Mouse (Mus musculus) kidney, postnatal 0 days (tissue): Measurements from ENCODE around the gene Ppp2r2c. TPM values are rescaled to one million over a fixed set of nuclear protein-coding genes. Genes with fewer than 3 reads are reported as not detected.

ENCODE experiments used
- ATAC-seq: fragments of 200-750 bp; cut with Nextera tagmentation; replicated peaks from 2 replicates; pipeline ENCODE4 v1.8.0; 2017; ENCODE audit warnings: low read depth, moderate number of reproducible peaks, moderate TSS enrichment, moderate library complexity; ENCODE audit not compliant: low FRiP score
- DNase-seq: peaks from one replicate; pipeline ENCODE4 v3.0.0-alpha.2; 2016; ENCODE audit warnings: low spot score
- H3K27ac ChIP-seq: fragments of 300-500 bp; sonication (generic); 2 replicates; pipeline ENCODE4 v1.5.1; 2014; ENCODE audit warnings: mild to moderate bottlenecking
- H3K27me3 ChIP-seq: fragments of 300-500 bp; sonication (generic); 2 replicates; pipeline ENCODE4 v1.6.1; 2014; ENCODE audit warnings: low read length, mixed read lengths; ENCODE audit not compliant: insufficient read depth
- H3K36me3 ChIP-seq: fragments of 300-500 bp; sonication (generic); 2 replicates; pipeline ENCODE4 v1.6.1; 2014; ENCODE audit warnings: low read length, mixed read lengths; ENCODE audit not compliant: insufficient read depth
- H3K4me1 ChIP-seq: fragments of 300-500 bp; sonication (generic); replicated peaks from 2 replicates; pipeline ENCODE4 v1.6.1; 2014; ENCODE audit warnings: antibody characterized with exemption, low read length, mixed read lengths; ENCODE audit not compliant: insufficient read depth
- H3K4me2 ChIP-seq: fragments of 300-500 bp; sonication (generic); 2 replicates; pipeline ENCODE4 v1.6.1; 2014; ENCODE audit warnings: mild to moderate bottlenecking, low read length, moderate library complexity, mixed read lengths
- H3K4me3 ChIP-seq: fragments of 300-500 bp; sonication (generic); replicated peaks from 2 replicates; pipeline ENCODE4 v1.5.1; 2014; ENCODE audit warnings: low read depth, low read length
- H3K9ac ChIP-seq: fragments of 300-500 bp; sonication (generic); 2 replicates; pipeline ENCODE4 v1.6.1; 2014; ENCODE audit warnings: low read depth, low read length
- H3K9me3 ChIP-seq: fragments of 300-500 bp; sonication (generic); replicated peaks from 2 replicates; pipeline ENCODE4 v1.6.1; 2016; ENCODE audit warnings: low read length, inconsistent platforms, mixed read lengths
- CTCF ChIP-seq: IDR thresholded peaks from 2 replicates; pipeline ENCODE4 v1.5.1; 2016; ENCODE audit warnings: antibody characterized with exemption, low read depth, mild to moderate bottlenecking, moderate library complexity
- WGBS: fragments of 180-500 bp; shearing (Covaris S2); extraction: QIAGEN DNeasy Blood & Tissue Kit; methylation state at CpG from one replicate; pipeline ENCODE4 v1.1.7; 2014; 5-methylcytosine and 5-hydroxymethylcytosine counted together
- polyA plus RNA-seq: library from polyadenylated mRNA; unstranded; fragments of >200 nt; fragmentation: Nextera tagmentation; extraction: Ambion mirVana; gene quantifications from 2 replicates; pipeline ENCODE4 v1.2.1, GENCODE M21; 2015

Ppp2r2c gene
- polyA plus RNA-seq, 1 experiment from 2014 or later = 0.11 TPM

- Histone ChIP-seq H3K4me3 (no peak overlapping the region), H3K27me3 (no peaks in the 10 kb centered on the region), H3K4me2 (no peak overlapping the region), H3K4me1 (no peaks in the 10 kb centered on the region), H3K36me3 (no peaks in the 10 kb centered on the region), H3K9ac (no peak overlapping the region), H3K9me3 (no peaks in the 10 kb centered on the region), H3K27ac (no peak overlapping the region)
- 46% methylated on average over 2 of the region's 2 CpGs for WGBS
- ATAC-seq = no peak
- peak; percentile 61 for TF ChIP-seq CTCF
- no peak for DNase-seq
Observed at GRCm38 (mm10) chr5:36950871-36951270, 82.6 kb downstream of the Ppp2r2c start.

GRCm38 (mm10) chr5:36952311-36952710, 84.0 kb downstream of the Ppp2r2c start:
- no peak overlapping the region for H3K4me2 ChIP-seq
- no peaks in the 10 kb centered on the region for H3K9me3 ChIP-seq
- H3K36me3 ChIP-seq = no peaks in the 10 kb centered on the region
- WGBS = 85% methylated on average over 15 of the region's 15 CpGs
- TF ChIP-seq CTCF = no peak
- no peak overlapping the region for H3K4me3 ChIP-seq
- no peaks in the 10 kb centered on the region for H3K27me3 ChIP-seq
- ATAC-seq = no peak
- H3K4me1 ChIP-seq = no peaks in the 10 kb centered on the region
- no peak for DNase-seq
- no peak overlapping the region for H3K27ac ChIP-seq
- no peak overlapping the region for H3K9ac ChIP-seq

- peak; percentile 27 for DNase-seq
- no peak for ATAC-seq
- peak; percentile 60 for TF ChIP-seq CTCF
- H3K9me3 ChIP-seq = no peaks in the 10 kb centered on the region
- H3K36me3 ChIP-seq = no peaks in the 10 kb centered on the region
- no peaks in the 10 kb centered on the region for H3K27me3 ChIP-seq
- H3K9ac ChIP-seq = no peak overlapping the region
- no peak overlapping the region for H3K4me3 ChIP-seq
- no peak overlapping the region for H3K4me2 ChIP-seq
- no peak overlapping the region for H3K27ac ChIP-seq
- H3K4me1 ChIP-seq = no peaks in the 10 kb centered on the region
- 6% methylated on average over 4 of the region's 4 CpGs for WGBS
Observed at GRCm38 (mm10) chr5:36955366-36955765, 87.1 kb downstream of the Ppp2r2c start.

- DNase-seq (peak; percentile 50), ATAC-seq (no peak; the same call in 1 of the 2 replicates)
- peak; percentile 83 for TF ChIP-seq CTCF
- no peak overlapping the region for H3K4me3 ChIP-seq
- H3K27me3 ChIP-seq = no peaks in the 10 kb centered on the region
- no peaks in the 10 kb centered on the region for H3K36me3 ChIP-seq
- H3K27ac ChIP-seq = no peak overlapping the region
- H3K9me3 ChIP-seq = no peaks in the 10 kb centered on the region
- no peak overlapping the region for H3K9ac ChIP-seq
- no peak overlapping the region for H3K4me2 ChIP-seq
- 32% methylated on average over 5 of the region's 5 CpGs for WGBS
- H3K4me1 ChIP-seq = no peaks in the 10 kb centered on the region
Observed at GRCm38 (mm10) chr5:36958837-36959236, 90.5 kb downstream of the Ppp2r2c start.

GRCm38 (mm10) chr5:36960501-36960900, 92.2 kb downstream of the Ppp2r2c start:
- no peak for TF ChIP-seq CTCF
- H3K4me1 ChIP-seq = no peaks in the 10 kb centered on the region
- H3K27ac ChIP-seq = no peak overlapping the region
- H3K9me3 ChIP-seq = no peaks in the 10 kb centered on the region
- WGBS = 46% methylated on average over 5 of the region's 5 CpGs
- no peak for DNase-seq
- H3K9ac ChIP-seq = no peak overlapping the region
- no peak overlapping the region for H3K4me2 ChIP-seq
- H3K27me3 ChIP-seq = no peaks in the 10 kb centered on the region
- H3K4me3 ChIP-seq = no peak overlapping the region
- H3K36me3 ChIP-seq = no peaks in the 10 kb centered on the region
- ATAC-seq = no peak

GRCm38 (mm10) chr5:36971587-36971986, 103.3 kb downstream of the Ppp2r2c start:
- Histone ChIP-seq H3K27me3 (no peaks in the 10 kb centered on the region), H3K4me3 (no peak overlapping the region), H3K4me1 (no peaks in the 10 kb centered on the region), H3K27ac (no peak overlapping the region), H3K36me3 (peaks cover 37% of the 10 kb centered on the region), H3K9ac (no peak overlapping the region), H3K9me3 (no peaks in the 10 kb centered on the region), H3K4me2 (no peak overlapping the region)
- no peak for TF ChIP-seq CTCF
- WGBS = 87% methylated on average over 8 of the region's 8 CpGs
- DNase-seq (no peak), ATAC-seq (no peak)

- no peak overlapping the region for H3K9ac ChIP-seq
- no peak overlapping the region for H3K4me3 ChIP-seq
- no peak for TF ChIP-seq CTCF
- WGBS = 46% methylated on average over 13 of the region's 13 CpGs
- H3K27ac ChIP-seq = no peak overlapping the region
- H3K27me3 ChIP-seq = no peaks in the 10 kb centered on the region
- DNase-seq (no peak), ATAC-seq (no peak)
- H3K4me1 ChIP-seq = peaks cover 4% of the 10 kb centered on the region; the same call in 1 of the 2 replicates
- H3K4me2 ChIP-seq = no peak overlapping the region
- peaks cover 22% of the 10 kb centered on the region for H3K36me3 ChIP-seq
- no peaks in the 10 kb centered on the region for H3K9me3 ChIP-seq
Observed at GRCm38 (mm10) chr5:36975336-36975735, 107.0 kb downstream of the Ppp2r2c start.
